Mouse (Mus musculus): ENCODE results near the gene Bcar3.

- TF ChIP-seq E2F4 (IDR thresholded peaks at IDR 0.05; ENCODE audit: insufficient replicate concordance, low read depth, low read length) (no peak), CTCF (conservative IDR thresholded peaks at IDR 0.05 in 1 of 2, IDR thresholded peaks at IDR 0.05 in 1 of 2; ENCODE audit: low read depth in 2 of 2, low read length in 2 of 2) (no peak), POLR2A (IDR thresholded peaks at IDR 0.05; ENCODE audit: low read depth, low read length) (no peak), ZKSCAN1 (IDR thresholded peaks at IDR 0.05; ENCODE audit: borderline replicate concordance, low read depth, low read length) (no peak), ZC3H11A (IDR thresholded peaks at IDR 0.05; ENCODE audit: low read depth, low read length) (no peak), USF2 (conservative IDR thresholded peaks at IDR 0.05; ENCODE audit: low read depth, low read length) (no peak)
Observed at GRCm38 (mm10) chr3:122376412-122376831, 82.5 kb downstream of the Bcar3 start.
